Mouse (Mus musculus): Measurements from ENCODE around the gene Srsf5.
"Not testable (repeated sequence)": the region's sequence is repeated elsewhere in the genome, so short reads cannot be mapped to it uniquely, and the experiment has no call there.

The Srsf5 gene

GRCm38 (mm10) chr12:80949603-80950002 lies 4.3 kb downstream of the Srsf5 start:
- DNase-seq = not testable (repeated sequence)

GRCm38 (mm10) chr12:80951640-80952219 lies 6.4 kb downstream of the Srsf5 start:
- DNase-seq = no peak

- no peak for DNase-seq
Measured at GRCm38 (mm10) chr12:80952526-80952925, 7.2 kb downstream of the Srsf5 start.

- DNase-seq = no peak
Measured at GRCm38 (mm10) chr12:80956039-80956438, 10.7 kb downstream of the Srsf5 start.

- DNase-seq = no peak
Measured at GRCm38 (mm10) chr12:80957961-80958360, 12.7 kb downstream of the Srsf5 start.

- no peak for DNase-seq
Measured at GRCm38 (mm10) chr12:80962566-80962965, 17.3 kb downstream of the Srsf5 start.

GRCm38 (mm10) chr12:80966059-80966838 lies 20.9 kb downstream of the Srsf5 start:
- no peak for DNase-seq

GRCm38 (mm10) chr12:80967918-80968317 lies 22.6 kb downstream of the Srsf5 start:
- no peak for DNase-seq

GRCm38 (mm10) chr12:80968605-80969004 lies 23.3 kb downstream of the Srsf5 start, which contains the start of gene Slc10a1:
Gene Slc10a1 (minus strand): TSS chr12:80968705.
- no peak for DNase-seq

GRCm38 (mm10) chr12:80970181-80970705 lies 24.9 kb downstream of the Srsf5 start:
- no peak for DNase-seq

- no peak for DNase-seq
Measured at GRCm38 (mm10) chr12:80971756-80972155, 26.5 kb downstream of the Srsf5 start.

GRCm38 (mm10) chr12:80975939-80976671 lies 30.8 kb downstream of the Srsf5 start:
- no peak for DNase-seq

GRCm38 (mm10) chr12:80982326-80982725 lies 37.0 kb downstream of the Srsf5 start:
- peak; percentile 87 for DNase-seq

GRCm38 (mm10) chr12:80983695-80984094 lies 38.4 kb downstream of the Srsf5 start:
- no peak for DNase-seq

- no peak for DNase-seq
Measured at GRCm38 (mm10) chr12:80986628-80987027, 41.3 kb downstream of the Srsf5 start.

- no peak for DNase-seq
Measured at GRCm38 (mm10) chr12:80988286-80988685, 43.0 kb downstream of the Srsf5 start.

GRCm38 (mm10) chr12:80990901-80991445 lies 45.7 kb downstream of the Srsf5 start:
- no peak for DNase-seq

GRCm38 (mm10) chr12:80991806-80992205 lies 46.5 kb downstream of the Srsf5 start:
- peak; percentile 32 for DNase-seq

GRCm38 (mm10) chr12:80992540-80993122 lies 47.3 kb downstream of the Srsf5 start:
- DNase-seq = peak; percentile 46

GRCm38 (mm10) chr12:80993773-80994172 lies 48.5 kb downstream of the Srsf5 start:
- no peak for DNase-seq

GRCm38 (mm10) chr12:80995326-80995725 lies 50.0 kb downstream of the Srsf5 start:
- DNase-seq = no peak

- DNase-seq = no peak
Measured at GRCm38 (mm10) chr12:80997652-80998051, 52.3 kb downstream of the Srsf5 start.
